Mouse (Mus musculus) limb, embryonic 14.5 days (tissue): ENCODE results near the gene Phf21a. TPM values are rescaled to one million over a fixed set of nuclear protein-coding genes. Genes with fewer than 3 reads are reported as not detected.

ENCODE experiments used
- ATAC-seq: fragments of 200-750 bp; cut with Nextera tagmentation; 2 replicates; pipeline ENCODE4 v1.8.0; 2017; ENCODE audit warnings: low read depth, moderate number of reproducible peaks, moderate TSS enrichment; ENCODE audit not compliant: low FRiP score
- DNase-seq: peaks from one replicate; pipeline ENCODE4 v3.0.0-alpha.2; 2015; ENCODE audit warnings: low spot score
- H3K27ac ChIP-seq: fragments of 300-500 bp; sonication (generic); replicated peaks from 2 replicates; pipeline ENCODE4 v1.5.1; 2014; ENCODE audit warnings: low read depth, mild to moderate bottlenecking, low read length, moderate library complexity, mixed read lengths
- H3K27me3 ChIP-seq: fragments of 300-500 bp; sonication (generic); 2 replicates; pipeline ENCODE4 v1.6.1; 2014; ENCODE audit warnings: low read length, mixed read lengths; ENCODE audit not compliant: control insufficient read depth, insufficient read depth
- H3K36me3 ChIP-seq: fragments of 300-500 bp; sonication (generic); 2 replicates; pipeline ENCODE4 v1.6.1; 2014; ENCODE audit warnings: mild to moderate bottlenecking, low read length, moderate library complexity, mixed read lengths; ENCODE audit not compliant: control insufficient read depth, insufficient read depth
- H3K4me1 ChIP-seq: fragments of 300-500 bp; sonication (generic); 2 replicates; pipeline ENCODE4 v1.6.1; 2014; ENCODE audit warnings: antibody characterized with exemption, low read length, mixed read lengths; ENCODE audit not compliant: control insufficient read depth, insufficient read depth
- H3K4me2 ChIP-seq: fragments of 300-500 bp; sonication (generic); replicated peaks from 2 replicates; pipeline ENCODE4 v1.6.1; 2014; ENCODE audit warnings: low read depth, mild to moderate bottlenecking, low read length, moderate library complexity; ENCODE audit not compliant: severe bottlenecking
- H3K4me3 ChIP-seq: fragments of 300-500 bp; sonication (generic); replicated peaks from 2 replicates; pipeline ENCODE4 v1.5.1; 2014; ENCODE audit warnings: low read length
- H3K9ac ChIP-seq: fragments of 300-500 bp; sonication (generic); 2 replicates; pipeline ENCODE4 v1.6.1; 2014; ENCODE audit warnings: mild to moderate bottlenecking, low read depth, low read length, moderate library complexity; ENCODE audit not compliant: severe bottlenecking
- H3K9me3 ChIP-seq: fragments of 300-500 bp; sonication (generic); 2 replicates; pipeline ENCODE4 v1.6.1; 2016; ENCODE audit warnings: low read length; ENCODE audit not compliant: control insufficient read depth
- POLR2A ChIP-seq: fragments of 200-500 bp; IDR thresholded peaks from 2 replicates; pipeline ENCODE4 v1.8.0; 2012; ENCODE audit warnings: inconsistent platforms, mild to moderate bottlenecking, moderate library complexity, borderline replicate concordance; ENCODE audit not compliant: insufficient read depth, insufficient read length; ENCODE audit errors: extremely low read depth
- WGBS: fragments of 180-500 bp; shearing (Covaris S2); extraction: QIAGEN DNeasy Blood & Tissue Kit; methylation state at CpG from one replicate; pipeline ENCODE4 v1.1.7; 2014; 5-methylcytosine and 5-hydroxymethylcytosine counted together
- polyA plus RNA-seq, 2 experiments: library from polyadenylated mRNA; depleted of rRNA in 1 of 2; stranded (reverse) in 1 of 2; unstranded in 1 of 2; fragments of >200 nt; fragmentation: Nextera tagmentation in 1 of 2; extraction: Ambion mirVana in 1 of 2; gene quantifications; 2 replicates each; pipeline versions ENCODE4 v1.2.1 to v1.2.3; 2012 to 2014

The Phf21a gene
- polyA plus RNA-seq, 2 experiments = 38.2 to 96.0 TPM

GRCm38 (mm10) chr2:92285597-92285996 lies 192.7 kb downstream of the Phf21a start:
- Histone ChIP-seq H3K4me2 (no peak overlapping the region), H3K9me3 (no peaks in the 10 kb centered on the region), H3K9ac (no peak overlapping the region), H3K4me3 (no peak overlapping the region), H3K4me1 (no peaks in the 10 kb centered on the region), H3K27me3 (no peaks in the 10 kb centered on the region), H3K36me3 (no peaks in the 10 kb centered on the region; the same call in 1 of the 2 replicates), H3K27ac (no peak overlapping the region)
- no peak for TF ChIP-seq POLR2A
- DNase-seq (no peak), ATAC-seq (no peak)
- 77% methylated on average over 5 of the region's 5 CpGs for WGBS

- Histone ChIP-seq H3K4me1 (no peaks in the 10 kb centered on the region), H3K27ac (no peak overlapping the region), H3K9ac (no peak overlapping the region), H3K36me3 (no peaks in the 10 kb centered on the region), H3K27me3 (no peaks in the 10 kb centered on the region), H3K4me3 (no peak overlapping the region), H3K9me3 (no peaks in the 10 kb centered on the region), H3K4me2 (no peak overlapping the region)
- no peak for TF ChIP-seq POLR2A
- no peak for ATAC-seq
- DNase-seq = no peak
- WGBS = 73% methylated on average over 3 of the region's 3 CpGs
Observed at GRCm38 (mm10) chr2:92289335-92289734, 196.4 kb downstream of the Phf21a start.

GRCm38 (mm10) chr2:92291526-92291925 lies 198.6 kb downstream of the Phf21a start:
- ATAC-seq (no peak), DNase-seq (no peak)
- no peak for TF ChIP-seq POLR2A
- Histone ChIP-seq H3K4me3 (no peak overlapping the region), H3K9me3 (no peaks in the 10 kb centered on the region), H3K27ac (no peak overlapping the region), H3K36me3 (no peaks in the 10 kb centered on the region), H3K9ac (no peak overlapping the region), H3K4me1 (no peaks in the 10 kb centered on the region), H3K27me3 (no peaks in the 10 kb centered on the region), H3K4me2 (no peak overlapping the region)
- WGBS = 96% methylated on average over 3 of the region's 3 CpGs

GRCm38 (mm10) chr2:92296402-92296801 lies 203.5 kb downstream of the Phf21a start:
- Histone ChIP-seq H3K27me3 (no peaks in the 10 kb centered on the region), H3K4me1 (peaks cover 4% of the 10 kb centered on the region; the same call in 1 of the 2 replicates), H3K36me3 (no peaks in the 10 kb centered on the region), H3K27ac (no peak overlapping the region), H3K9me3 (no peaks in the 10 kb centered on the region), H3K4me3 (no peak overlapping the region), H3K9ac (no peak overlapping the region), H3K4me2 (no peak overlapping the region)
- WGBS = 6% methylated on average over 6 of the region's 6 CpGs
- no peak for TF ChIP-seq POLR2A
- peak; percentile 89 for DNase-seq
- no peak for ATAC-seq

- Histone ChIP-seq H3K9ac (no peak overlapping the region), H3K4me1 (peaks cover 4% of the 10 kb centered on the region; the same call in 1 of the 2 replicates), H3K27me3 (no peaks in the 10 kb centered on the region), H3K36me3 (no peaks in the 10 kb centered on the region), H3K27ac (no peak overlapping the region), H3K9me3 (no peaks in the 10 kb centered on the region), H3K4me3 (no peak overlapping the region), H3K4me2 (no peak overlapping the region)
- WGBS = 52% methylated on average over 10 of the region's 10 CpGs
- ATAC-seq = no peak
- TF ChIP-seq POLR2A = no peak
- DNase-seq = no peak
Observed at GRCm38 (mm10) chr2:92299896-92300295, 207.0 kb downstream of the Phf21a start.
